Mouse (Mus musculus): ENCODE data around the gene Ccdc136.

Ccdc136 gene

GRCm38 (mm10) chr6:29439789-29440188 is 43.7 kb downstream of the Ccdc136 start:
- no peak for DNase-seq

- peak; percentile 74 to 78 for DNase-seq
Measured at GRCm38 (mm10) chr6:29444773-29445172, 48.7 kb downstream of the Ccdc136 start.

- no peak for DNase-seq
Measured at GRCm38 (mm10) chr6:29445354-29445753, 49.2 kb downstream of the Ccdc136 start.

- DNase-seq = no peak
Measured at GRCm38 (mm10) chr6:29449858-29450257, 53.7 kb downstream of the Ccdc136 start.

GRCm38 (mm10) chr6:29450667-29451066 is 54.6 kb downstream of the Ccdc136 start:
- DNase-seq = no peak

GRCm38 (mm10) chr6:29461502-29461901 is 65.4 kb downstream of the Ccdc136 start:
- DNase-seq = no peak

- DNase-seq = no peak
Measured at GRCm38 (mm10) chr6:29463388-29463787, 67.3 kb downstream of the Ccdc136 start.

- peak; percentile 97 for DNase-seq
Measured at GRCm38 (mm10) chr6:29467583-29468354, 71.7 kb downstream of the Ccdc136 start, which contains the start of gene Atp6v1f. Gene Atp6v1f, plus strand, starts transcription at chr6:29467718.

- DNase-seq = peak in 1 of 2 experiments; percentile 17
Measured at GRCm38 (mm10) chr6:29468851-29469250, 72.7 kb downstream of the Ccdc136 start.

GRCm38 (mm10) chr6:29471137-29471536 is 75.0 kb downstream of the Ccdc136 start, which contains the start of gene Atp6v1fnb:
Gene Atp6v1fnb, plus strand, starts transcription at chr6:29471437.
- DNase-seq = no peak

- DNase-seq = peak; percentile 88 to 93
Measured at GRCm38 (mm10) chr6:29473941-29474691, 78.0 kb downstream of the Ccdc136 start.

- DNase-seq = peak in 1 of 2 experiments; percentile 21
Measured at GRCm38 (mm10) chr6:29474736-29475135, 78.6 kb downstream of the Ccdc136 start.
